In the genomic region with DNA sequence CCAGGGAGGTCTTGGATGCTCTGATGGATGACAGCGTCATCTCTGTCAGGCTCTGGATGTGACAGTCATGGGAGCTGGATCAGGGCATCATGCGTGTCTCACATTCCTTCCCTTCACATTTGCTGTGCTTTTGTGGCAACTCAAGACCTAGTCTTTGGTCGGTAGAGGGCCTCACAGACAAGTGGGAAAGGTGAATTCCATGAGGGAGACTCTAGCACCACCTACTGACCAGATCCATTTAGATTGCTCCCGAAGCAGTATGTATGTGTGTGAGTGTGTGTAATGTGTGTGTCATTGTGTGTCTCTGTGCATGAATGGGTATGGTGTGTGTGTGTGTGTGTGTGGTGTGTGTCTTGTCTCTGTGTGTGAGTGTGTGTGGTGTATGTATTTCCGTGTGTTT, we compare ENCODE assay signal across 10 mouse cellular contexts. TPM values are rescaled to one million over a fixed set of nuclear protein-coding genes. Genes with fewer than 3 reads are reported as not detected.
DNase-seq lines count a peak whose midpoint lies in the region; ATAC-seq and TF ChIP-seq lines count a peak whose summit lies in the region.
"Had no signal": no experiment of that assay in that cellular context is flagged by ENCODE, and none has a peak within 500 bp of the region (broad histone marks: within the 10 kb centered on the region; RNA-seq: fewer than 3 reads in every experiment).

No protein-coding gene starts in this region.

- no peak overlapping the region for H3K4me3 ChIP-seq in liver, postnatal 0 days (ENCODE audit: low read depth, low read length)
- no peak overlapping the region for H3K4me3 ChIP-seq in forebrain, embryonic 14.5 days (ENCODE audit: low read depth, low read length)
- H3K4me3 ChIP-seq in intestine, embryonic 16.5 days (ENCODE audit: low read length), result no peak overlapping the region
- H3K4me3 ChIP-seq: embryonic facial prominence, embryonic 12.5 days; neural tube, embryonic 13.5 days had no signal

- no peaks in the 10 kb centered on the region for H3K4me1 ChIP-seq in liver, postnatal 0 days (ENCODE audit: insufficient read depth)
- no peaks in the 10 kb centered on the region for H3K4me1 ChIP-seq in forebrain, embryonic 14.5 days (ENCODE audit: control insufficient read depth, insufficient read depth, low read length)
- H3K4me1 ChIP-seq in intestine, embryonic 16.5 days (ENCODE audit: control insufficient read depth, insufficient read depth, low read length), result no peaks in the 10 kb centered on the region
- H3K4me1 ChIP-seq: embryonic facial prominence, embryonic 12.5 days; neural tube, embryonic 13.5 days had no signal

- no peak overlapping the region for H3K27ac ChIP-seq in liver, postnatal 0 days (ENCODE audit: low read depth)
- H3K27ac ChIP-seq in forebrain, embryonic 14.5 days (ENCODE audit: low read depth, low read length), result no peak overlapping the region
- H3K27ac ChIP-seq in intestine, embryonic 16.5 days (ENCODE audit: low read length), result no peak overlapping the region
- H3K27ac ChIP-seq: embryonic facial prominence, embryonic 12.5 days; neural tube, embryonic 13.5 days had no signal

- no peak overlapping the region for H3K4me2 ChIP-seq in liver, postnatal 0 days (ENCODE audit: low read depth, low read length)
- no peak overlapping the region for H3K4me2 ChIP-seq in forebrain, embryonic 14.5 days (ENCODE audit: low read length)
- H3K4me2 ChIP-seq in intestine, embryonic 16.5 days (ENCODE audit: low read depth, low read length), result no peak overlapping the region
- H3K4me2 ChIP-seq: embryonic facial prominence, embryonic 12.5 days; neural tube, embryonic 13.5 days had no signal

- H3K9me3 ChIP-seq in liver, postnatal 0 days (ENCODE audit: low read length), result no peaks in the 10 kb centered on the region
- H3K9me3 ChIP-seq in forebrain, embryonic 14.5 days (replicated peaks; ENCODE audit: control insufficient read depth, low read length), result no peaks in the 10 kb centered on the region
- no peaks in the 10 kb centered on the region for H3K9me3 ChIP-seq in intestine, embryonic 16.5 days (ENCODE audit: control insufficient read depth, low read length)
- H3K9me3 ChIP-seq: embryonic facial prominence, embryonic 12.5 days; neural tube, embryonic 13.5 days had no signal

- ATAC-seq in liver, postnatal 0 days, result no peak
- ATAC-seq in forebrain, embryonic 14.5 days, result peak; percentile 37
- ATAC-seq in intestine, embryonic 16.5 days, result peak; percentile 59; the same call in 1 of the 2 replicates

- TF ChIP-seq EP300 in liver, postnatal 0 days (IDR thresholded peaks at IDR 0.05; ENCODE audit: low read depth), result no peak

- WGBS in liver, postnatal 0 days (ENCODE audit: insufficient replicate concordance), result 54% methylated on average over 5 of the region's 5 CpGs
- 58% methylated on average over 5 of the region's 5 CpGs for WGBS in forebrain, embryonic 14.5 days
- 56% methylated on average over 5 of the region's 5 CpGs for WGBS in intestine, embryonic 16.5 days

- TF ChIP-seq CTCF in liver, postnatal 0 days (IDR thresholded peaks at IDR 0.05; ENCODE audit: low read depth), result peak; percentile 91

- peak; percentile 39 for DNase-seq in liver, postnatal 0 days
- no peak for DNase-seq in liver
- peak; percentile 46 to 60 for DNase-seq in adrenal gland, postnatal 36 days
- peak; percentile 88 for DNase-seq in forebrain, embryonic 14.5 days (ENCODE audit: low spot score)
- peak; percentile 20 to 58 for DNase-seq in left cerebral cortex, adult 8-10 months (ENCODE audit: low spot score in 2 of 2)
- DNase-seq in retina, postnatal 7 days (ENCODE audit: low read depth, low spot score), result peak; percentile 74
- no peak for DNase-seq in spleen, postnatal 14 days (ENCODE audit: low spot score in 2 of 2)

- no peaks in the 10 kb centered on the region for H3K27me3 ChIP-seq in liver, postnatal 0 days (ENCODE audit: insufficient read depth, low read length)
- no peaks in the 10 kb centered on the region for H3K27me3 ChIP-seq in forebrain, embryonic 14.5 days (replicated peaks; ENCODE audit: control insufficient read depth, insufficient read depth, low read length)
- H3K27me3 ChIP-seq in intestine, embryonic 16.5 days (replicated peaks; ENCODE audit: control insufficient read depth, insufficient read depth, low read length), result no peaks in the 10 kb centered on the region
- H3K27me3 ChIP-seq: embryonic facial prominence, embryonic 12.5 days; neural tube, embryonic 13.5 days had no signal

- H3K9ac ChIP-seq in liver, postnatal 0 days (replicated peaks), result no peak overlapping the region
- H3K9ac ChIP-seq in forebrain, embryonic 14.5 days (ENCODE audit: low read length), result no peak overlapping the region
- no peak overlapping the region for H3K9ac ChIP-seq in intestine, embryonic 16.5 days (ENCODE audit: low read depth, low read length)
- H3K9ac ChIP-seq: embryonic facial prominence, embryonic 12.5 days; neural tube, embryonic 13.5 days had no signal

- no peaks in the 10 kb centered on the region for H3K36me3 ChIP-seq in liver, postnatal 0 days (replicated peaks; ENCODE audit: insufficient read depth, low read length)
- peaks cover 40% of the 10 kb centered on the region for H3K36me3 ChIP-seq in forebrain, embryonic 14.5 days (ENCODE audit: control insufficient read depth, insufficient read depth, low read length)
- H3K36me3 ChIP-seq in intestine, embryonic 16.5 days (ENCODE audit: control insufficient read depth, insufficient read depth, low read length), result 0 out of 2 replicates have a peak, but pooled peaks cover 5% of the 10 kb centered on the region

RNA-seq across cellular contexts. Expression of a gene that starts 43.5 kb away (rescaled TPM):
- 2.6 and 2.8 TPM in 2 replicates for polyA plus RNA-seq in liver, postnatal 0 days (2015; fragmentation: Nextera tagmentation; extraction: Ambion mirVana)
- total RNA-seq in adrenal gland, postnatal 36 days (2021), result 10 to 100 TPM; 36.8 to 47.6 TPM
- 48.9 and 52.1 TPM in 2 replicates for polyA plus RNA-seq in forebrain, embryonic 14.5 days (2014; fragmentation: Nextera tagmentation; extraction: Ambion mirVana)
- 189 and 191 TPM in 2 replicates for polyA plus RNA-seq in intestine, embryonic 16.5 days (2015; fragmentation: Nextera tagmentation; extraction: Ambion mirVana)
- 10 to 100 TPM; 11.6 to 14.5 (median 11.9) TPM for total RNA-seq in left cerebral cortex, adult 8-10 months (2022)

Comparison
In these comparisons a context has a peak if more than half of its experiments do, and no peak if none do; other contexts are left out.
1. DNase-seq: peak in liver, postnatal 0 days (single experiment), adrenal gland, postnatal 36 days (2 of 2), forebrain, embryonic 14.5 days (single experiment), left cerebral cortex, adult 8-10 months (2 of 2) and retina, postnatal 7 days (single experiment); none in liver (single experiment) and spleen, postnatal 14 days (0 of 2).
2. RNA of a gene that starts 43.5 kb away (polyA plus RNA-seq): 189 to 191 TPM in intestine, embryonic 16.5 days and 48.9 to 52.1 TPM in forebrain, embryonic 14.5 days; 2.6 to 2.8 TPM in liver, postnatal 0 days; every median in the first group is over 10 times any median in the second.